Mouse (Mus musculus): ENCODE data around the gene Pkp3.
"Not testable (repeated sequence)": the region's sequence is repeated elsewhere in the genome, so short reads cannot be mapped to it uniquely, and the experiment has no call there.

Pkp3 gene

DNA sequence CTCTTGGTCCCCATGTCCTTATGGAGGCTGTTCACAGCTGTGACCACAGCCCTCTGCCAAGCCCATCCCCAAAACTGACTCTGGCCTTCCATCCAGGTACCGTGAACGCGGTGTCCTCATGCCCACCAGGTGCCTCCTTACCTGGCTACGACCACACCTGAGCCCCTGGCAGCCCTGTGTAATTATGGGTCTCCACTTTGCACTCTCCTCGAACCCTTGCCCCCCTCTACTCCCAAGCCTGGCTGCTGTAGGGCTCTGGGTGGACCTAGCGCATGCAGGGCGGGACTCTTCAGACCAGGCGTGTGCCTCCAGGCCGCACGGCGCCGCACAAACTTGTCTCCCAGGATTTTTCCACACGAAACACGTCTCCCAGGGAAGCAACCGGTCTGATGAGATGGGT is at the start of gene Pkp3:
Pkp3 (plus strand) TSS at position 378 of the 400 bp plus-strand sequence.
- no peak for DNase-seq (ENCODE audit: low read depth, low spot score)

DNA sequence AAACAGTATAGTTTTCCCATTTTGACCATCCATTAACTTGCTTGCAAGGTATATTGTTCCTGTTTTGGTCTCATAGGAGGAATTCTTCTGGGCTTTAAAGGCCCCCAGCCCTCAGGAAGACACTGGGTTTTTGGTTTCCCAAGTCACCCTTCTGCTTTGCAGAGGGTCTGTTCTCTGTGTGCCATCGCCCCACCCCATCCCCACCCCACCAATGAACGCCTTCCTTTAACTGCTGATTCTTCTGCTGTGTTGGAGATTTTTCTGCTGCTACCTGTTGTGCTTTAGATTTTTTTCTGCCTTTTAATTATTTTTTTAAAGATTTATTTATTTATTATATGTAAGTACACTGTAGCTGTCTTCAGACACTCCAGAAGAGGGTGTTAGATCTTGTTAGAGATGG is 49.2 kb upstream of the Pkp3 start, which contains the start of gene Gm17387:
Gm17387 (plus strand) TSS at position 301 of the 400 bp plus-strand sequence.
- no peak for DNase-seq (ENCODE audit: low read depth, low spot score)

- DNase-seq (ENCODE audit: low read depth, low spot score) = no peak
These were observed 47.6 kb upstream of the Pkp3 start for GRCm38 (mm10) chr7:141030390-141030789.

- DNase-seq (ENCODE audit: low read depth, low spot score) = no peak
These were observed 45.4 kb upstream of the Pkp3 start for GRCm38 (mm10) chr7:141032458-141033167.

- not testable (repeated sequence) for DNase-seq (ENCODE audit: low read depth, low spot score)
These were observed 41.4 kb upstream of the Pkp3 start for GRCm38 (mm10) chr7:141036624-141037023.

DNA sequence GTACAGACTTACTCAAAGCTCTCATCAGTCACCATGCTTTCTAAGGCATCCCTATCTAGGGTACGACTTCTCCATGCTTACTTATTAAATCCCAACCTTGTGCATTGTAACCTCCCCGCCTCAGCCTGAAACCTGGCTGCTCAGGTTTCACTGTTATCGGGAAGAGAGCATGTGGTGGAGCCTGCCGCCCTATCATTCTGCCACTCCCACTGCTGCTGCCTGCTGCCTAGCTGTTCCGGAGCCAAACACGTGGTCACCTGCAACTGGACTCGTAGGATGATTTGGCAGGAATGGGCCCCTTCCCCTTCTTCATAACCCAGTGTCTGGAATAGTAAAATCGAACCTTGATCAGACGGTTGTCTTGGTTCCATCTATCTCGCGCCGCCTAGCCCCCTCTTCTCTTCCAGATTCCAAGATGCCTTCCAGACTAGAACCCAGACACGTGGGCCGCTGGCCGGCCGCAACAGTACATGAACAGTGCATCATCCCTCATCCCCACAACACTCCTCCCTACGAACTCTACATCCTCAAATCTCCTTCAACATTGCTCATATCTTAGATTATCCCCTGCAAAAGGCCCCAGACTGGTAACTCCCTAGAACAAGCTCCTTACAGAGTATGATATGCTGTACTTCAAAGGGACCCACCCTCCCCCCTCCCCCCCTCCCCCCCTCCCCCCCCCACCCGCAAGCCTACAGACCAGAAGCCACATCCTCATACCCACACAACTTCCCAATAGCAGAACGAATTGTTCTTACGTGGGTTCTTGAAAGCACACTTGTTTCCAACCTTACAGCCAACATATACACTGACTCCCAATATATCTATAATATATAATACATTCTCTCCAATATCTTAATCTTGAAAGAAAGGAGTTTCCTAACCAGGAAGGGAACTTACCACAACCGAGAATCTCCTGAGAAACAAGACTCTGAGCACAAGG is 39.7 kb upstream of the Pkp3 start:
- no peak for DNase-seq (ENCODE audit: low read depth, low spot score)

GRCm38 (mm10) chr7:141039386-141040107 is 38.5 kb upstream of the Pkp3 start:
- DNase-seq (ENCODE audit: low read depth, low spot score) = no peak

DNA sequence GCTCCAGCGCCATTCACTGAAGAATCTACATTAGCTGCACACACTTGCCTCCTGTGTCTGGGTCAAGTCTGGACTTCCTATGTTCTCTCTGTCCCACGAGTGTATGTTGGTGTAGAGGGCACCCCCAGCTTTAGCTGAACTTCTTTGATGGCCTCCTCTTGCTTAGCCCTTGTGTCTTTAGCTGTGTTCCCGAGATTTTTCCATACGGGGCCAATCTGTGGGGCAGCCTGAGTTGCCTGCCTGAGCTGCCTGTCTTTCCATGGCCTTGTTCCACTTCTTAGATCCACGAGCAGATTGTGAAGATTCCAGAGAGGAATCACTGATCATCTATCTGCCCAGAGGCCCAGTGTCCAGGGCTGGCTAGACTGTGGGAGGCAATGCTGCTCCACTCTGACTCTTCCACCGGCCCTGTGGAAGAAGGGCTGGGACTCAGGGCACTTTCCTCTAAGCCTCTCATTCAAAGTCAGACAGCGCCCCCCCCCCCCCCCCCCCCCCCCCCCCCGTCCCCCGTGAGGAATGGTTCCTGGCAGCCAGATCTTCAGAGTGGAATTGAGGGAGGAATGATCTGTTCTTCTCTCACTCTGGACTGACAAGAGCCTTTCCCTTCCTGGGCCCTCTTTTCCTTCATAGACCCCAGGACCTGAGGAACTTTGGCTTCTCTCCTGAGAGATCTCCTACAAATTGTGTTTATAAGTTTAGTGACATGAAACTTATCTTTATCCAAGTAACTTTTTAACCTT is 37.0 kb upstream of the Pkp3 start:
- peak; percentile 44 for DNase-seq (ENCODE audit: low read depth, low spot score)

- peak; percentile 88 for DNase-seq (ENCODE audit: low read depth, low spot score)
These were observed 36.4 kb upstream of the Pkp3 start for GRCm38 (mm10) chr7:141041661-141042060.

- DNase-seq (ENCODE audit: low read depth, low spot score) = no peak
These were observed 35.5 kb upstream of the Pkp3 start for GRCm38 (mm10) chr7:141042539-141042938.

GRCm38 (mm10) chr7:141046931-141047580 is 31.0 kb upstream of the Pkp3 start:
- peak; percentile 76 for DNase-seq (ENCODE audit: low read depth, low spot score)

DNA sequence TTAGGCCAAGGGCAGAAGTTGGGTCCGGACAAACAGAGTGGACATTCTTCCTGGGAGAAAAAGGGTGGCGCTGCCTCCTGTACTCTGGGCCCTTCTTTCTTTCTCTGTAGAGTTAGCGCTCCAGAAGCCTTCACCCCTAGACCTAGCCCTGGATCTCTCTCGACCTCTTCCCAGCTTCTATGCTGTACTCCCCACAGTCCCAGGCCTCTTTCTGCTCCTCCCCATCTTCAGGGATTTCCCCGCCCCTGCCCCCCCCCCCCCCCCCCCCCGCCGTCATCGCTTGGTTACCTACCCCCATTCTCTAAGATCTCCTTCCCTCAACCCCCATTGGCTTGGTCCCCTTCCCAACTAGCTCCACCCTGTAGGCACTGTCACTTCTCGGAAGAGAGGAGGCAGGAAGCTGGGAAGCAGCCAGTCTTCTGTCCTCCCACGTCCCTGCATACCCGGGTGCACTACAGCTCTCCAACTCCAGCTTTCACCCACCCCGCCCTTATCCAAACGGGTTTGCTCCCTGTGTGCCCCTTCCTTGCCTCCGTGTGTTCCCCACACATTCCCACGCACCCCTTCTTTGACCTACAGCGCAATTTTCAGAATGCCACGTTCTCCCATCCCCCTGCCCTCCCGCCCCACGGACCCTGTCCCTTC is 30.3 kb upstream of the Pkp3 start:
- DNase-seq (ENCODE audit: low read depth, low spot score) = peak; percentile 96

DNA sequence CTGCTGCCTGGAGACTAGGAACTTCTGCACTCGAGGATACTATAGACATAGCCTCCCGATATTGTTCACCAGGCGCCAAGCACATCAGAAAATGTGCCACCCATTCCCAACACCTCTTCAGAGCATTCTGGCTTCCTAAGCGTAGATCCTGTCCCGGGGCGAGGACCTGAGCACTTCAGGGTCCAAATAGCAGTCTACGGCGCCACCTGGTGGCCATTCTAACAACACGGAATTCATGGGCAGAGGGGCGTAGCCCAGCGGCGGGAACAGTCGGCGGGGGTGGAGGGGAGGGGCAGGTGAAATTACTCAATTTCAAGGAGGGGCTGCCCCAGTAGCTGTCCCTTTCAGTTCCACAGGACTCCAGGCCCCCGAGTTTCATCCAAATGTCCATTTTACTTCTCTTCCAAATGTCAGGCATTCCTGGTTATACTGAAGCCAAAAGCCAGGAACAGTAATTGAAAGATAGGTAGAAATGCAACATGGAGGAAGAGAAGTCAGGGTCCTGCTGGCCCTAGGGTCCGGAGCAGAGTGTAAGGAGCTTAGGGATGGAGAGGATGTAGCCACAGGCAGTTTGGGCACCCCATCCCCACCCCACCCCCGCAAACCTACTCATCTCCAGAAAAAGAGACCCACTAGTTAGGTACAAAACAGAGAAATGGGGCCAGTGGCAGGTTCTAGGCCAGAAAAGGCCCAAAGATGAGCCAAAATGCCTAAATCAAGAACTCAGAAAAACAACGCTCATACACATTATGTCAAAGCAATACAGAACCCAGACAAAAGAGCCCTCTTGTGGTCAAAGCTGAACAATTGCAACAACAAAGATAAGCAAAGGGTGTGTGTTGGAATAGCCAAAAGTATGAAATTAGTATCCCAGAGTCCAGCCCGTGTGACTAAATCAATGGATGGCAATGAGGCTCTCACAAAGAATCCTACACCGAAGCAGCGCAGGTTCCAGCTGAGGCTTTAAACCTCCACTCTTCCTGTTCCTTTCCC is 29.5 kb upstream of the Pkp3 start:
- DNase-seq (ENCODE audit: low read depth, low spot score) = peak; percentile 97

GRCm38 (mm10) chr7:141049326-141049725 is 28.7 kb upstream of the Pkp3 start:
- peak; percentile 71 for DNase-seq (ENCODE audit: low read depth, low spot score)

DNA sequence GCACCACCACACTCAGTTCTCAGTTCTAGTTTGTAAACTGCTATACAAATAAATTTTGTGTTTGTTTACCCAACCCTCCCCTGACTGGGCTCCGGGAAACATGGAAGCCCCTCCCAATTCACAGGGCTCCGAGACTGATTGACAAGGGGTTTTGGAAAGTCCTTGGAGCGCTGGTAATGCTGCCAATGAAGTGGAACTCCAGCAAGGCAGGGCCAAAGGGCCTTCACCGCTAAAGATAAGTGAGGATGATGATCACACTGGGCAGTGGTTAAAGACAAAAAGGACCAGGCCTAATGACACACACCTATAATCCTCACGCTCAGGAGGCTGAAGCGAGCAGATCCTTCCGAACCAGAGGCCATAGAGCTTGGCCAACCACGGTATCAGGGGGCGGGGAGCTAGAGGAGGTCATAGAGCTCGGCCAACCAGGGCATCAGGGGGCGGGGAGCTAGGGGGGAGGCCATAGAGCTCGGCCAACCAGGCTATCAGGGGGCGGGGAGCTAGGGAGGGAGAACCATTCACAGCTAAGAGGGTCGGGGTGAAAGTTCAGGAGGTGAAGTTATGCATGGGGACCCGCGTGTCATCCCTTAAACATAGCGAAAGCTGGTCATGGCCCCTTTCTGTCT is 26.8 kb upstream of the Pkp3 start:
- no peak for DNase-seq (ENCODE audit: low read depth, low spot score)

GRCm38 (mm10) chr7:141052016-141052415 is 26.0 kb upstream of the Pkp3 start:
- DNase-seq (ENCODE audit: low read depth, low spot score) = no peak

- no peak for DNase-seq (ENCODE audit: low read depth, low spot score)
These were observed 25.6 kb upstream of the Pkp3 start for GRCm38 (mm10) chr7:141052421-141052820.

- no peak for DNase-seq (ENCODE audit: low read depth, low spot score)
These were observed 22.2 kb upstream of the Pkp3 start for GRCm38 (mm10) chr7:141055785-141056184.

Measured in 3T3-L1 (cell line).